Mouse (Mus musculus): ENCODE measurements around the gene Dmd. TPM values are rescaled to one million over a fixed set of nuclear protein-coding genes. Genes with fewer than 3 reads are reported as not detected.

Dmd gene
- polyA plus RNA-seq (2015; fragmentation: Nextera tagmentation; extraction: Ambion mirVana): 21.8 and 31.5 TPM in 2 replicates

DNA sequence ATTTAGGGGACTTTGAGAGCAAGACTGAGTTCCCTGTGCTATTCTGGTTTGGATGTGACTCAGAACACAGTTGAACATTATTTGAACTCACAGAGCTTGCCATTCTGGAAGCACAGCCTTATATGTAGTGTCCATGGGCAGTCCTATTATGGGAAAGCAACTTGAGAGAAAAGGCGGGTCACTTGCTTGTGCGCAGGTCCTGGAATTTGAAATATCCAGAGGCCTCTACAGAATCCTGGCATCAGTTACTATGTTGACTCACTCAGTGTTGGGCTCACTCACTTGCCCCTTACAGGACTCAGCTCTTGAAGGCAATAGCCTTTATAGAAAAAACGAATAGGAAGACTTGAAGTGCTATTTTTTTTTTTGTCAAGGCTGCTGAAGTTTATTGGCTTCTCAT lies at the start of gene Dmd:
Dmd (plus strand) TSS at position 241 of the 400 bp plus-strand sequence.

DNA sequence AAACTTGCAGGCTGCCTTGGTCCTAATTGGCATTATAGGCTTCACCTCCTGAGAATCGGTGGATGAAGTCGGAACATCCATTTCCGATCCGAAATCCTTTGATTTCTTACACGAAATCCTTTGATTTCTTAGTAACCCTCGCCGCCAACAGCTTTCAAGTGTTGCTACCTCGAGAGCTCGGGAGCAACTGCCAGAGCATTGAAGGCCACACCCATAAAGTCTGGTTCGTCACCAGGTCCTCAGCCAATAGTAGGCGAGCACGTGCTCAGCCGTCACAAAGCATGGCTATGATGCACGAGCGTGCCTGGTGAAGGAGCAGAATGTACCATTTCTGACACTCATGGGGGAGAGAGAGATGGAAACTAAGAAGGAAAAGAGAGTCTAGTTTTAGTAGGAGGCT lies 538.9 kb downstream of the Dmd start, which contains the start of gene Tsga8:
Tsga8 (minus strand) TSS at position 327 of the 400 bp plus-strand sequence.

DNA sequence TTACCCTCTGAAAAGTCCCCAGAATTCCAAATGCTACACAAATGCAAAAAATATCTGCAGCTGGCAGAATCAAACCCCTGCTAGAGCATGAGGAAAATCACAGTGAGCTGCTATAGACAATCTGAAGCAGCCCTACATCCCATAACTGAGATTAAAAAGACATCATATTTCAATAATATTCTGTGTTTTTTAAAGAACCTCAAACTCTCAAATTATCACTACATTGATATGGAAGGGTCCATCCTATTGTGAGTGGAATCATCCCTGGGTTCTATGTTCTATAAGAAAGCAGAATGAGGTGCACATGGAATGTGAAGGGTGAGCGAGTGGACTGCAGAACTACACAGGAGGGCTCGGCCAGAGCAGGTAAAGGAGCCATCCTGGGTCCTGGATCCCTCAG lies 2300.7 kb downstream of the Dmd start, which contains the start of gene Fthl17a:
Fthl17a (plus strand) TSS at position 301 of the 400 bp plus-strand sequence.

Measured in adrenal gland, postnatal 0 days (tissue).